Mouse (Mus musculus): ENCODE data around the gene Klhdc4. TPM values are rescaled to one million over a fixed set of nuclear protein-coding genes. Genes with fewer than 3 reads are reported as not detected.

Klhdc4 gene
- polyA plus RNA-seq (2014; fragmentation: Illumina TruSeq; extraction: RNeasy Lipid Tissue Mini Kit (QIAGEN cat#74804); ENCODE audit: low read depth, low replicate concordance), result 22.0 TPM

GRCm38 (mm10) chr8:121829048-121829776 lies at the start of gene Klhdc4:
Klhdc4 (minus strand) TSS chr8:121829569.

Other genes with a start within 250 kb of the Klhdc4 start
- 181 TPM for gene Map1lc3b, start 239.2 kb downstream of the Klhdc4 start, polyA plus RNA-seq (2014; fragmentation: Illumina TruSeq; extraction: RNeasy Lipid Tissue Mini Kit (QIAGEN cat#74804); ENCODE audit: low read depth, low replicate concordance)
- 19.7 TPM for gene Zcchc14, start 176.7 kb downstream of the Klhdc4 start, polyA plus RNA-seq (2014; fragmentation: Illumina TruSeq; extraction: RNeasy Lipid Tissue Mini Kit (QIAGEN cat#74804); ENCODE audit: low read depth, low replicate concordance)
- gene Jph3, start 99.9 kb downstream of the Klhdc4 start, polyA plus RNA-seq (2014; fragmentation: Illumina TruSeq; extraction: RNeasy Lipid Tissue Mini Kit (QIAGEN cat#74804); ENCODE audit: low read depth, low replicate concordance), result 0.07 TPM
- gene Slc7a5, start 78.1 kb upstream of the Klhdc4 start, polyA plus RNA-seq (2014; fragmentation: Illumina TruSeq; extraction: RNeasy Lipid Tissue Mini Kit (QIAGEN cat#74804); ENCODE audit: low read depth, low replicate concordance), result 337 TPM
- gene Car5a, start 115.3 kb upstream of the Klhdc4 start, polyA plus RNA-seq (2014; fragmentation: Illumina TruSeq; extraction: RNeasy Lipid Tissue Mini Kit (QIAGEN cat#74804); ENCODE audit: low read depth, low replicate concordance), result not detected
- 12.7 TPM for gene Banp, start 120.2 kb upstream of the Klhdc4 start, polyA plus RNA-seq (2014; fragmentation: Illumina TruSeq; extraction: RNeasy Lipid Tissue Mini Kit (QIAGEN cat#74804); ENCODE audit: low read depth, low replicate concordance)

Measured in adipose tissue, adult 10 weeks (tissue).